Mouse (Mus musculus): ENCODE data around the gene Ddx27. TPM values are rescaled to one million over a fixed set of nuclear protein-coding genes. Genes with fewer than 3 reads are reported as not detected.
A peak's percentile ranks its signal among the peaks of the same experiment; 100 is the strongest.

Ddx27 gene
- polyA plus RNA-seq, 3 experiments from 2014 or later: 33.6 to 38.9 (median 35.1) TPM

DNA sequence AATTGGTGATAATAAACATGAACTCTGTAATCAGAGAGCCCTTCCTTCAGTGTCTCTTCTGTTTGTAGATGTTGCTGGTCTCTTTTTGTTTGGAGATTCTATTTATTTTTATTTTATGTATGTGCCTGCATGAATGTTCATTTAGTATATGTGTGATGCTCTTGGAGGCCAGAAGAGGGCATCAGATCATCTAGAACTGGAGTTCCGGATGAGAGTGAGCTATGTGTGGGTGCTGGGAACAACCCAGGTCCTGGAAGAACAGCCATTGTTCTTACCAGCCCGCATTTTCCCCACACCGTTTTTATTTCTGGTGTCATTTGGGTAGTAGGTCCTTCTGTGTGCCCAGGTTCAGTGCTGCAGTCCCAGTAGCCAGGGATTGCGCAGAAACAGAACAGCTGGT lies 15.5 kb downstream of the Ddx27 start:
- no peak for ATAC-seq

DNA sequence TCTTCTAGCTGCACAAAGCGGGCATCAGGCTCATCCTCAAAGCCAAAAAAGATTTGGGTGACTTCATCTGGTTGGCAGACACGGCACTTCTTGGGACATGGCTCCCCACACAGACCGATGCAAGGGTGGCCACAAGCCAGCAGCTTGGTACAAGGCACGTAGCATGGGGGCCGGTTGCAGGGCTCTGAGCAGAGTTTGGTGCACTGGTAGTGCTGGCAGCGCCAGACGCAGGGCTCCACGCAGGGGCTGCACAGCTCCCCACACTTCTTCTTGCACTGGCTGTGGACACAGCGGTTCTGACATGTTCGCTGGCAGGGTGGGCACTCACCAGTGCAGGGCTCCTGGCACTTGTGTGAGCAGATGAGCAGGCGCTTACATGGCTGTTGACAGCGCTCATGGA lies 22.7 kb downstream of the Ddx27 start:
- ATAC-seq: no peak

DNA sequence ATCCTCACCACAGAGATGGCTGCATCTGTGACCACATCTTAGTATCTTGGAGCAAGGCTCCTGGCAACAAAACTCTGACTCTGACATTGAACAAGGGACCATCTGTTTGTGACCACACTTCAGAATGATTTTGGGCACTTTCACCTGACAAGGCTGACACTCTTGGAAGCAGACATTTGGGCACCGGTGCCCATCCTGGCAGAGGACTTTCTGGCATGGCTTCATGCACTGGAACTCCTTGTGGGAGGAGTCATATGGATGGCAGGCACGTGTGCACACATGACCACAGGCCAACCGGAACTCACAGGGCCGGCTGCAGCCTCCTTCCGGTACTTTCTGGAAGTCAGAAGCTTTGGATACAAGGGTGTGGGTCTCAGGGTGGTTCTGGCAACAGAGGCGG lies 23.3 kb downstream of the Ddx27 start:
- no peak for ATAC-seq

DNA sequence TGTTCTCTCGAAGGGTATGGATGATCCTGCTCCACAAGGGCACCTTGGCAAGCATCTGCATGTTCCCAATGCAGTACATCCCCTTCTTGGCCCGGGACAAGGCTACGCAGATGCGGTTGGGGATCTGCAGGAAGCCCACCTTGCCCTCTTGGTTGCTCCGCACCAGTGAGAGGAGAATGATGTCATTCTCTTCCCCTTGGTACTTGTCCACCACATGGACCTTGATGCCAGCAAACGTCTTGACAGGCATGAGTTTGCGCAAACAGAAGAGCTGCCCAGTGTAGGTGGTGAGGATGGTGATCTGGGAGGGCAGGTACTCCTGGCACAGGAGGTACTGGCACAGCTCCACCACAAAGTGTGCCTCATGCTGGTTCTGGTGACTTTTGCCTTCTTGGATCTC lies 23.7 kb downstream of the Ddx27 start:
- no peak for ATAC-seq

DNA sequence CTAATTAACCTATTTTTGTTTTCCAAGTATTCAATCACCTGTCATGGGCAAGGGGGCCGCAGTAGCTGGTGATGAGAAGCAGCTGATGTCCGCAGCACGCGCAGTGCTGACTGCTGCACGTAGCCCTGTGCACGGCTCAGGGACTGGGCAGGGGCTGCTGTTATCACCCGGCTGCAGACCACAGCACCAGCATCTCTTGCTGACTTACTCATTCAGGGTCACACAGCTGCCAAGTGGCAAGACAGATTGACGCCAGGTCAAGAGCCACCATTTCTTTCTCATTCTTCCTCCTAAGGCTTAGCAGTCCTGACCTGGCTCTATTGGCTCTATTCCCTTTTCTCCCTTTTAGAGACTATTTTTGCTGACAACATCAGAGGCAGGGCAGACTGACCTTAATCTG lies 24.4 kb downstream of the Ddx27 start:
- no peak for ATAC-seq

DNA sequence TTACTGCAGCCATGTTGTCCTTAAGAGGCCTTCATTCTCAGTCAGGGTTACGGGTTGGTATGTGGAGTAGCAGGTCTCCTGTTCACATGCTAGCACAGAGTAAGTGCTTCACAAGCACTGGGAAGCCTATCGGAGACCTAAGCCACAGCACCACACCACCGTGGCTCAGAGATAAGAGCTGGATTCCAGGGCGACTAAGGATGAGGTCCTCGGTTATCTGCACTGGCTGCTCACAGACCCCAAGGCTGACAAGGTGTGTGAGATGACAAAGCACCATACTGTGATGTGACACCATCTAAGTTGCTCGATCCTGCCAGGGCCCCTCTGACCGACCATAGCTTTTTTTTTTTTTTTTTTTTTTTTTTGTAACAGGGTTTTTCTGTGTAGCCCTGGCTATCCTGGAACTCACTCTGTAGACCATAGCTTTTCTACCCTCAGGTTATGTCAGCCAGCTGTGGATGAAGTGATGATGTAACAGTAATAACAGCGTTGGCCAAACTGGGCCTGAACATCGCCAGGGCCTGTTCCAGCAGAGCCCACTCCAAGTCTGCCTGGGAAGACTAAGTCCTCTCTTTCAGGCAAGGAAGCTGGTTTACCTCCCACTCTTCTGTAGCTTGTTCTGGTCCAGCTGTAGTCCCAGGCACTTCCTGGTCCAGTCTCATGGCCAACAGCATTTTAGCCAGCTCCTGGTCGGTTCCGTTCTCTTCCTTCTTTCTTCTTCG lies 28.6 kb downstream of the Ddx27 start:
- no peak for ATAC-seq

DNA sequence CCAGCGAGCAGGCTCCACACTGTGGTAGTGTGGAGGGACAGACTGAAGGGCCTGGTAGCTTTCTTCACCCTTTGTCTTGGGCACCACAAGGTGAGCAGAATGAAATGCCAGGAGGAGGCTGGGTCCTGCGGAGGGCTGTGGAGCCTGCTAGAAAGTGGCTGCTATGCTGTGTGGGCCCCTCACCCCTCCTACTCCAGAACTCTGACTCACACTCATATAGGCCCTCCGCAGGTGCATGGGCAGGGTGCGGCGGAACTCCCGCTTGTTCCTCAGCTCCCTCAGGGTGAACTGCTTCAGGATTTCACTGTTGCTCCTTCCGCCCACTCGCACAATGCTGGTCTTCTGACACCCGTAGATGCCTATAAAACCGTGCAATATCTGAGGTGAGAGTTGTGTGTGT lies 33.2 kb downstream of the Ddx27 start:
- no peak for ATAC-seq

DNA sequence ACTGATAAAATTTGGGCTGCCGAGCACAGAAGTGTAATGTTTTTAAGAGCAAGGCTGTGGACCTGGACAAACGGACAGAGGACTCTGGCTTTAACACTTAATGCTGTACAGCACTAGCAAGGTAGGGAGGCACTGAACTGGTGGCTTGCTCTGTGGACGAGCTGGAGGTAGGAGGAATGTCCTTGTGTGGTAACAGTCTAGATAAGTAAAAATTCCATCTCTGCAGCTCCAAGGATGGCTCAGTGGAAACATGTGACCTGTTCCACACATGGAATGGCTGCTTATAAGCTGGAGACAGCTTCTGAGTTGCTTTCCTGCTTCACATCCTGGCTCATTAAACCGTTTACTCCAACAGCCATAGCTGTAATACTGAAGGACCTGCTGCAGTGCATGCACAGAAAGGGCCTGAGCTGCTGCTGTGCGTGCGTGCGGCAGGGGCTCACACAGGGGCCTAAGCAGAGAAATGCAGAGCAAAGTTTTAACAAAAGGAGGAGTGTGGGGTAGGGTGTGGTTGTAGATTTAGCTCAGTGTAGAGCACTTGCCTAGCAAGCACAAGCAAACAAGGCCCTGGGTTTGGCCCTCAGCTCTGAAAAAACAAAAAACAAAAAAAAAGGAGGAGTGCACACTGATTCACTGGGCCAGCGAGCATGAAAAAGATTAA lies 33.8 kb downstream of the Ddx27 start:
- no peak for ATAC-seq

DNA sequence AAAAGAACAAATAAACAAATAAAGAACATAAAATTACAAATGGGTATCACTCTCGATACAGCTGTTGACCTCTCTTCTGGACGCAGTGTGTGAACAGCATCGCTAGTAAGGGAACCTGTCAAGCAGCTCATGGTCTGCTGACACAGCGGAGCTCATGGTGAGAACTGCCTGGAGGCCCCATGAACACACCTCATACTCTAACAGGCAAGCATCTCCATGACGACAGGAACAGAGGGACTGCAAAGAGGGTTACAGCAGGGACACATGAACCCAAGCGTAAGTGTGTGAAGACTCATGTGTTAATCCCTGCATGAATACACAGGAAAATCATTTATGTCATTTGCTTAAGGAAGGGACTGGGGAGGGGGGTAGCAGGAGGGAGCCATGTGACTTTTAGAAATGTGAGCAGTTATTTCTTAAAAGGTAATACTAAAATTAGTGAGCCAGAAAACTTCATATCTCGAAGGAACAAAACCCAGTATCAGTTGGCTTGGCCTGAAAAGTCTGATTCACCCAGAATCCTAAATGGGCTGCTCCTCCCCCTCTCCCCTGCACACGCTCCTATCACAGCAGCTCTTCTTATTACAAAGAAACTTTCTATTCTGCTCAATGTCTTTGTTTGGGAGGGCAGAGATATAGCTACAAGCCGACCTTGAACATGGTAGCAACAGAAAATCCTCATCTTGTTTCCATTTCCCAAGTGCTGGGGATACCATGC lies 38.3 kb downstream of the Ddx27 start:
- ATAC-seq: no peak

DNA sequence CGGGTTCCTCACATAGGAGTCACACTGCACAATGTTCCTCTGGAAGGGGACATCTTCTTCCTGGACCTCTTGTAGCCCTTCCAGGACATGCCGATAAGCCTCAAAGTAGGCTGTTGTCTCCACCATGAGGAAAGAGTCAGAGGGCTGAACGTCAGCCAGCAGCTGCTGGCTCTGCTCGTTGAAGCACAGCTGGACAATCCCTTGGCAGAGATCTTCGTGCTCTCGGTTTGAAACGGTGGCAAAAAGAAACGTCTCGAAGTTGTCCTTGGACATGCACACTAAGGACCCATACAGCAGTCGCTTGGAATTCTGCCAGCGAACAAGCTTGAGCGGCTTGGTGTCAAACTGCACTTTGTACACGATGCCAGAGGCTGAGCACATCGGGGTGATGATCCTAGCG lies 40.4 kb downstream of the Ddx27 start:
- no peak for ATAC-seq

DNA sequence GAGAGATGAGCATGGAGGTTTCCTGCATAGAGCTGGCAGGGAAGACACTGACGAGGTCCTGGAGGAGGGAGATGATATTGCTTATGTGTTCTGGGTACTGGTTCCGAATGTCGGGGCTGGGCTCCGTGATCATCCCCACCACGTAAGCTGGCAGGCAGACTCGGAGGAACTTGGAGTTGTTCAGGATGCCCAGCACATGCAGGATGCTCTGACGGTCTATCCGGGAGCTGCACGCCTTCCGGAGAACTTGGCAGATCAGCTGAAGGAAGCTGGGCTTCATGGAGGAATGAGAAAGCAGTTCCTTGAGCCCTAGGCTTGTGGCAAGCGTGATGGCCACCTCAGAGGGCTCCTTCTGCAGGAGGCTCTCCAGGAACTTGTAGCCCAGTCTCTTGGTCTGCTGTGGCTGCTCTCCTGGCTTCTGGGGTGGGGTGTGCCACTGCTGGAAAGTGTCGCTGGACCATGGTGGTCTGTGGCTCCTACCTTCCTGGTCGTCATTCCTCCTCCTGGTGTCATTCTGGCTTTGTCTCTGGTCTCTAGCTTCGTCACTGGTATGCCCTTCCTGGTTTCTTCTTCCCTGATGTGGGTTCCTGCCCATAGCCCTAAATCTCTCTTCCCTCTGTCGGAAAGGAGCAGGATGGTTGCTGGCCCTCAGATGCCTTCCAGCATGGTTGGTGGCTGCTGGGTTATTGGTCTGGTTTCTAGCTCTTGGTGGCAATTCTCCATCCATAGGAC lies 41.4 kb downstream of the Ddx27 start:
- no peak for ATAC-seq

DNA sequence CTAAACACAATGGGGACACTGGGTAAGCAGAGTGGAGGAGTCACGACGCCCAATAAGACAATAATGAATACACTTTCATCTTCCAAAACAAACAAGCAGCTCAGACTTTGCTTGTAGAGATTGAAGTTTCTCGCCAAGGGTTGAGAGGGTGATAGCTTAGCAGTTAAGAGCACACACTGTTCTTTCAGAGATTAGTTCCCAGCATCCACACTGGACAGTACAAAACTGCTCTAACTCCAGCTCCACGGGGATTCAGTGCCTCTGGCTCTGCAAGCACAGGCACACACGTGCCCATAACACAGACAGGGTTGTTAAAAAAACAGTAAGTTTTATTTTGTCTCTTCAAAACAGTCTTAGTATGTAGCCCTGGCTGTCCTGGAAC lies 41.9 kb downstream of the Ddx27 start:
- ATAC-seq: no peak

DNA sequence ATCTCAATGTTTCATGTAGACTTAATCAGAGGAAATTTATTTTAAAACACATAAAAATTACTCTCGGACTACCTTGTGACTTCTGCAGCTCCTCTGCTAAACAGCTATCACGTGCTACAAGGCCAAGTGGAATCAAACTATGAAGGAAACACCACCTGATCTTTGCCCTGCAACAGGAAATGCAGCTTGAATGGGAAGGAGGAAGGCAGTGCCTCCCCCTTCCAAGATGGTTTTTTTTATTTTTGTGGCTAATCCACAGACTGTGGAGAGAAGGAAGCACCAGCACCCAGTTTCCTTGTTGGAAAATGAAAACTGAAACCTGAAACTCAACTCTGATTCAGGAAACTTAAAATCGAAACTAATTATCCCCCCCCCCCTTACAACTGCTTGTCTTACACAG lies 43.2 kb downstream of the Ddx27 start:
- no peak for ATAC-seq

DNA sequence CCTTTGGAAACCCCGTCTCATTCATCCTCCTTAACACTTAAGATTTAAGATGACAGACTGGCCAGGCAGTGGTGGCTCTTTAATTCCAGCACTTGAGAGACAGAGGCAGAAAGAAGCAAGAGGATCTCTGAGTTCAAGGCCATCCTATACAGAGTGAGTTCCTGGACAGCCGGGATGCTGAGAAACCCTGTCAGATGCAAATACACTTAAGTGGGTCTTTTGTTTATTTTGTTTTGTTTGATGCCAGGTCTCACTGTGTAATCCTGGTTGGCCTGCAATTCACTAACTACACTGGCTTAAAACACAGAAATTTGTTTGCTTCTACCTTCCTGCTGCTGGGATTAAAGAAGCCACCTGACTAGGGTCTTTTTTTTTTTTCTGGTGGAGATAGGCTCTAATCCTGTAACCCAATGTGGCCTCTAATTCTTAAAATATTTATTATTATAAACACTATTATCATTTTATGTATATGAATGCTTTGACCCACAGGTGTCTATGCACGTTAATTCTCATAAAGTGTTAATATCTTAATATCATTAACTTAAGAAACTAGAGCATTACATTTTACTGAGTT lies 43.9 kb downstream of the Ddx27 start:
- no peak for ATAC-seq

DNA sequence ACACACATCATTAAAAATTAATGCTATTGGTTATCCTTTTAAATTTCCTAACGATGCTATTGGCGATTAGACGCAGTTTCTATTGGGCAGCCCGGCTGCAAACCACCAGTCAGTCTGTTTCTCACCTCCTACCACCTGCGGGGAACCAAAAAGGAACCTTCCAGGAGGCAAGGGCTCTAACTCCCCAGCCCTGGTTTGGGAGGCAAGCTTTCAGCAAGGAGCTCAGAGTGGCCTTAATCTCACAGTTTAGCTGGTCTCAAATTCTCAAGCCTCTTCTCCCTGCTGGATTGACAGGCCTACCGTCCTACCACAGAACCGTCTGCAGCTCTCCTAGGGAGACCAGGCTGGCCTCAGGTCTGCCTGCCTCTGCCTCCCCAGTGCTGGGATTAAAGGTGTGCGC lies 44.5 kb downstream of the Ddx27 start:
- ATAC-seq: no peak

DNA sequence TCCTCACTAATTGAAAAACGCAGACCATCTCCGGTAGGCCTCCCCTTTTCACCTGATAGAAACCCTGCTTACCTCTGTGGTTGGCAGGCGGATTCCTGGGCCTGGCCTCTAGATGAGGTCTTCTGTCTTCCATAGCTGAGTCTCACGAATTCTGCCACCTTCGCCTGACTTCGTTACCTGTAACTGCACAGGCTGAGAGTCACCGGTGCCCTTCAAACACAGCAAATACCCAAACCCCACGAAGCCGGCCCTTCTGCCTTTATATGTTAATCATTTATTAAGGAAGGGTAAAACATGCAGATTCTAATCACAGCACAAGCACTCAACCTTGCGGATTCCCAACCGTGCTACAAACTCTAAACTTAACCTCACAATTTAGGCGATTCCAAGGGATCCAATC lies 45.0 kb downstream of the Ddx27 start:
- no peak for ATAC-seq

DNA sequence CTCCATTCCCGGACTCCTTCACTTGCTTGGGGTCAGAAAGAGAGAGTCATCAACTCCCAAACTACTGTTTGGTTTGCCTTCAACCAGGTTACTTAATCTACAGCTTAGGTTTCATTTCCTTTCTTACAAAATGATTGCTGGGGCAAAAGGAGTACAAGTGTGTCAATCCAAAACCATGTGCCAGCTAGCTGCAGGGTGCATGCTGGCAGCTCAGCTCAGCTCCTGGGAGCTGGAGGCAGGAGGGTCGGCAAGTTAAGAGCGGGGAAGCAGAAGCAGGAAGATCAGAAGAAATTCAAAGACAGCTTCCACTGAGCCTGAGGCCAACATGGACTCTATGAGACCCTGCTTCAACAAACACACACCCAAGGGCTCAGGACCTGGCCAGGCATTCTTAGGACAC lies 45.4 kb downstream of the Ddx27 start:
- ATAC-seq: no peak

DNA sequence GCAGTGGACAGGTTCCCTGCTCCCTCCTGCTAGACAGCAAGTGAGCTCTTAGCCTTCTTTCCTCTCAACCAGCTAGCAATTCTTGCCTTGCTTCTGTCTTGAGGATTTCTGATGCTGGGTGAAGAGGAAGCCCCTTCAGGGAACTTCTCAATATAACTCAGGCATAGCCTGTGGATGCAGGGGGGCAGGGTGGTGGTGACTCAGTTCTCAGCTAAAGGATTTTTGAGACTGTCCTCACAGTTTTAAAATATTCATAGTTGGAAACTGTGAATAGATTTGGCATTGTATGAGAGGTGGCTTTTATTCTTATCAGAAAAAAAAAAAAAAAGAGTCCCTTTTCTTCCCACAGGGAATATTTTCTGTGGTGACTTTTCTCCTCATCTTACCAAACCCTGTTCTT lies 45.8 kb downstream of the Ddx27 start:
- no peak for ATAC-seq

DNA sequence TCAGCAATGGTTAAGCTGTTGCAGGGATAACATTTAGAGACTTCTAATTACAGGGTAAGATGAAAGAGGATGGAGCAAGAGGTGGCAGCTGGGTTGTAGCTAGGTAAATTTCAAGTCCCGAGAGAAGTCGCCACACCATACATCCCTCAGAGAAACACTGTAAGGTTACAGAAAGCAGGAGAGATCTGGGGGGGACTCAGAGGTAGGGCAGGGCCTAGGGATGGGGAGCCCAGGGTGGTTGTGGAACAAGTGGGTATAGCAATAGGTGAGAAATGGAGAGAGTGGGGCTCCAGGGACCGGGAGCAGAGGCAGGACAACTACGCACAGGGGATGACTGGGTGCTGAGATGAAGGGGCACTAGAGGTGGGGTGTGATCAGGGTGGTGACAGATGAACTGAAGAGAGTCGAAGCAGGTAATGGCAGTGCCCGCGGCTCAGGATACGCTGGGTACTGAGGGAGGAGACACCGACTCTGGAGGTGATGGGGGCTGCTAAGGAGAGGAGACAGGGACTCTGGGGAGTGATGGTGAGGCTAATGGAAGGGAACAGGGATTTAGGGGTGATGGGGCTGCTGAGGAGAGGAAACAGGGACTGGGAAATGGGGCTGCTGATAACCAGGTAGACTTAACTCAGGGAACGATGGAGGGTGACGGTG lies 46.5 kb downstream of the Ddx27 start:
- no peak for ATAC-seq

DNA sequence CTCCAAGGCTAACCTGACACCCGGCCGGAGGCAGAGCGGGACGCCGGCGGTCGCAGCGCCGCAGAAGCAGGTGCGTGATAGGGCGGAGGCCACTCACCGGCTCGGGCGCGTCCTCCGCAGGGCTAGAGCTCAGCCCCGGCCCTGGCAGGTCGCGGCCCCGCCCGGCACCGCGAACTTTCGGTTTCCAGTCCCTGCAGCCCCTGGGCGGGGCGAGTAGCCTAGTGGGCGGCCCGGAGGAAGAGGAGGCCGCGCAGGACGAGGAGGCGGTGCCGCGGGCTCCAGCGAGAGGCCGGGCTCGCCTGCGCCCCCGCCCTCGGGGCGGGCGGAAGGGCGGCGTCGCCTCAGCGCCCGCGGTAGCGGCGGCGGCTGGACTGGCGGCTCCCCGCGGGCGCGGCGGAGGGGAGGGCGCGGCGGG lies 47.5 kb downstream of the Ddx27 start:
- peak; percentile 90 for ATAC-seq

DNA sequence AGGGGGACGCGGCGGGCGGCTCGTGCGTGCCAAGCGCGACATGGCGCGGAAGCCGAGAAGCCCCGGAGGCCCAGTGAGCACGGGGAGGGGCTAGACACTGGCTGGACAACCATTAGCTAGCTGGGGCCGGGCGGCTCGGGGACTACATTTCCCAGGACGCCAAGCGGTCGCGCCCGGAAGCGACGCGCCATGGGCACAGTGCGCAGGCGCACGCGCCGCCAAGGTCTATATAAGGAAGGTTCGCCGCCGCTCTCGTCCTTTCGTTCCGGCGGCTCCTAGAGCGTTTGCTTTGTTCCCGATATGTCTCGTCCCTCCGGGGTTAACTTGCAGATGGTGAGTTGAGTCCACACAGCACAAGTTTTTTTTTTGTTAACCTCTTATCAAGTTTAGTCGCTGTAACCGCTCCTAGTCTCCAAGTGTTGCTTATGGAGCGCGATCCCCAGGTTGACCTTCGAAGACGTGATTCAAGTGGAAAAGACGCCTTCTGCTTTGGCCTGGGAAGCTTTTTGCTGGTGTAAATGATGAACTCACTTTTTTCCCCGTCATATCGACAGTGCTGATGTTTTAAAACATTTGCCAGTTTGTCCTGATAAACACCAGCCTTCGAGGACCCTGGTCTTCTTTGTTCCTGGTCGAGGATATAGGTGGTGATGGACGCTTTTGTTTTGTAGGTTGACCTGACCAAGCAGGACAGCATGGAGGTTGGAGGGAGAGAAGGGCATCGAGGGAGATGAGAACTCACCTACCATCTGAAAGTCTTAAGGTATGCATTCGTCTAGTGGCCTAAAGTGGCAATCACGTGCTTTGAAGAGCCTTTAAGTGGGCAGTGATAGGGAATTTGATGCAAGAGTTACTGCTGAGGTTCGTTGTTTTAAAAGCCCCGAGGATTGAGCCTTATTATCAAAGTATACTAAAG lies 48.2 kb downstream of the Ddx27 start, which contains the start of gene Znfx1:
Znfx1 (minus strand) TSS at position 51 of the 916 bp plus-strand sequence.
- peak; percentile 81 for ATAC-seq
